Mouse (Mus musculus): ENCODE measurements around the gene Olfr1382. TPM values are rescaled to one million over a fixed set of nuclear protein-coding genes. Genes with fewer than 3 reads are reported as not detected.
"Not testable (repeated sequence)": the region's sequence is repeated elsewhere in the genome, so short reads cannot be mapped to it uniquely, and the experiment has no call there.

The Olfr1382 gene
- not detected in 2 replicates for polyA plus RNA-seq (2014; fragmentation: Nextera tagmentation; extraction: Ambion mirVana)

DNA sequence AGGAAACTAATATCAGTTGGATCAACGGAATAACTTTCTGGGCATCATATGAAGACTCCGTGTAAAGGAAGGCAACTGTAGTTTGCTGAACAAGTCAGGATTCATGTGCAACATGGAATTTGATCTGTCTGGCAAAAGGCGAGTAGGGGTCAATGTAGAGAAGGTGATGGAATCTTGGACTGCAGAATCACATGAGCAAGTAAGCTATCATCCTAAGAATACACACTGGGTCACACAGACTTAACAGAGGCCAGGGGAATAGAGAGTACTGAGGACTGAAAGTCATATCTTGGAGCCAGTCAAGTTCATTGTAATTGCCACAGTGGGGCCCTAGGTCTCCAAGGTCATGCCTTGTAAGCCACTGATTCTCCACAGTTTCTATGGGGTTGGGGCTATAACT is at the start of gene Olfr1382:
Gene Olfr1382, plus strand, starts transcription at position 301 of the 400 bp plus-strand sequence.
- H3K9ac ChIP-seq (ENCODE audit: low read length), result no peak within 1 kb of the TSS
- no peak within 1 kb of the TSS for H3K27ac ChIP-seq (replicated peaks in 1 of 2; ENCODE audit: control insufficient read depth in 1 of 2, insufficient read depth in 1 of 2, low read depth in 2 of 2, low read length in 2 of 2)
- no peaks in the 10 kb centered on the region for H3K27me3 ChIP-seq (ENCODE audit: control insufficient read depth, insufficient read depth, low read length)
- no peak within 1 kb of the TSS for H3K4me2 ChIP-seq (ENCODE audit: low read length)
- H3K36me3 ChIP-seq (ENCODE audit: control insufficient read depth, insufficient read depth, low read length), result no peaks in the 10 kb centered on the region
- H3K4me1 ChIP-seq (ENCODE audit: control insufficient read depth in 2 of 2, insufficient read depth in 2 of 2, low read length in 2 of 2), result no peaks in the 10 kb centered on the region
- H3K4me3 ChIP-seq (ENCODE audit: control insufficient read depth in 1 of 2, insufficient read depth in 1 of 2, low read depth in 1 of 2, low read length in 2 of 2), result no peak within 1 kb of the TSS
- 74% methylated on average over 3 of the region's 3 CpGs for WGBS
- ATAC-seq (ENCODE audit: insufficient number of reproducible peaks, insufficient read depth, low FRiP score, low read depth), result no peak
- no peaks in the 10 kb centered on the region for H3K9me3 ChIP-seq (ENCODE audit: control insufficient read depth, low read length)

- Histone ChIP-seq H3K4me2 (ENCODE audit: low read length) (no peak overlapping the region), H3K4me3 (ENCODE audit: control insufficient read depth in 1 of 2, insufficient read depth in 1 of 2, low read depth in 1 of 2, low read length in 2 of 2) (no peak overlapping the region), H3K9ac (ENCODE audit: low read length) (no peak overlapping the region), H3K4me1 (ENCODE audit: control insufficient read depth in 2 of 2, insufficient read depth in 2 of 2, low read length in 2 of 2) (no peaks in the 10 kb centered on the region), H3K9me3 (ENCODE audit: control insufficient read depth, low read length) (no peaks in the 10 kb centered on the region), H3K36me3 (ENCODE audit: control insufficient read depth, insufficient read depth, low read length) (no peaks in the 10 kb centered on the region), H3K27ac (replicated peaks in 1 of 2; ENCODE audit: control insufficient read depth in 1 of 2, insufficient read depth in 1 of 2, low read depth in 2 of 2, low read length in 2 of 2) (no peak overlapping the region), H3K27me3 (ENCODE audit: control insufficient read depth, insufficient read depth, low read length) (no peaks in the 10 kb centered on the region)
- 46% methylated on average over 4 of the region's 4 CpGs for WGBS
- ATAC-seq (ENCODE audit: insufficient number of reproducible peaks, insufficient read depth, low FRiP score, low read depth), result no peak
These were observed 42.1 kb upstream of the Olfr1382 start for GRCm38 (mm10) chr11:49485973-49486372.

DNA sequence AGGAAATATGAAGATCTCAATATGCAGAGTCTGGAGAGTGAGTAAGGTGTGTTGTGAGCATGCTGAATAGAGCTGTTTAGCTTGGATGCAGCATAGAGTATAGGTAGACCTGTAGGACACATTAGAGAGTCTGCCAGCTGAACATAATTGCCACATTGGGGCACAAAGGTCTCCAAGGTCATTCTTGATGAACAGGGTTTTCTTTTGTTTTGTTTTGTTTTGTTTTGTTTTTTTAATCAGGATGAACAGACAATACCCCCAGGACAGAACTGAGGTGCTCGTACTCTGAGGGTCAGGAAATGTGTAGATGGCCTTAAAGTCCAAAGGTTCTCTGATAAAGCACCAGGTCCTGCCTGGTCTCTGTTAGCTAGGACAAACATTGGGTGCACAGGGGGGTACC is 39.3 kb upstream of the Olfr1382 start, which contains the start of gene Olfr1385:
Gene Olfr1385, plus strand, starts transcription at position 301 of the 400 bp plus-strand sequence.
- not testable (repeated sequence) for ATAC-seq (ENCODE audit: insufficient number of reproducible peaks, insufficient read depth, low FRiP score, low read depth); H3K36me3 ChIP-seq (ENCODE audit: control insufficient read depth, insufficient read depth, low read length); H3K9ac ChIP-seq (ENCODE audit: low read length); H3K4me2 ChIP-seq (ENCODE audit: low read length); H3K9me3 ChIP-seq (ENCODE audit: control insufficient read depth, low read length); H3K27me3 ChIP-seq (ENCODE audit: control insufficient read depth, insufficient read depth, low read length); H3K4me1 ChIP-seq (ENCODE audit: control insufficient read depth in 2 of 2, insufficient read depth in 2 of 2, low read length in 2 of 2); H3K27ac ChIP-seq (replicated peaks in 1 of 2; ENCODE audit: control insufficient read depth in 1 of 2, insufficient read depth in 1 of 2, low read depth in 2 of 2, low read length in 2 of 2); H3K4me3 ChIP-seq (ENCODE audit: control insufficient read depth in 1 of 2, insufficient read depth in 1 of 2, low read depth in 1 of 2, low read length in 2 of 2)
- WGBS, result 61% methylated on average over 1 of the region's 1 CpGs

DNA sequence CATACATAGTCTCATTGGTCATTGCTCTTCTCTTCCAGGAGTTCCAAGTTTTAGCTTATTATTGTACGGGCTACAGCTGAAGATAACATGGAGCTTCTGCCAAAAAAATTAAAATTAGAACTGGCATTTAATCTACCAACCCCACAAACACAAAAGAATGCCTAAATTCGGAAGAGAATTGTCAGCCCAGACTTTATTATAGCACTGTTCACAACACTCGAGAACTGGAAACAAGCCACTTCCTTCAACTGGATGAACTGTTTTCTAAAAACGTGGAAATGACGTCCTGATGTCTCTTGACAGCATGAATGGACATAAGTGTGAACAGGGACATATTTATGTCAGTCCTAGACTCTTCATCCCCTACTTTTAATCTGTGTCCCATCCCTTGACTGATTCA is 10.0 kb upstream of the Olfr1382 start:
- Histone ChIP-seq H3K9ac (ENCODE audit: low read length) (no peak overlapping the region), H3K9me3 (ENCODE audit: control insufficient read depth, low read length) (no peaks in the 10 kb centered on the region), H3K27me3 (ENCODE audit: control insufficient read depth, insufficient read depth, low read length) (no peaks in the 10 kb centered on the region), H3K36me3 (ENCODE audit: control insufficient read depth, insufficient read depth, low read length) (no peaks in the 10 kb centered on the region), H3K4me3 (ENCODE audit: control insufficient read depth in 1 of 2, insufficient read depth in 1 of 2, low read depth in 1 of 2, low read length in 2 of 2) (no peak overlapping the region), H3K27ac (replicated peaks in 1 of 2; ENCODE audit: control insufficient read depth in 1 of 2, insufficient read depth in 1 of 2, low read depth in 2 of 2, low read length in 2 of 2) (no peak overlapping the region), H3K4me2 (ENCODE audit: low read length) (no peak overlapping the region), H3K4me1 (ENCODE audit: control insufficient read depth in 2 of 2, insufficient read depth in 2 of 2, low read length in 2 of 2) (no peaks in the 10 kb centered on the region)
- WGBS, result 58% methylated on average over 5 of the region's 5 CpGs
- no peak for ATAC-seq (ENCODE audit: insufficient number of reproducible peaks, insufficient read depth, low FRiP score, low read depth)

DNA sequence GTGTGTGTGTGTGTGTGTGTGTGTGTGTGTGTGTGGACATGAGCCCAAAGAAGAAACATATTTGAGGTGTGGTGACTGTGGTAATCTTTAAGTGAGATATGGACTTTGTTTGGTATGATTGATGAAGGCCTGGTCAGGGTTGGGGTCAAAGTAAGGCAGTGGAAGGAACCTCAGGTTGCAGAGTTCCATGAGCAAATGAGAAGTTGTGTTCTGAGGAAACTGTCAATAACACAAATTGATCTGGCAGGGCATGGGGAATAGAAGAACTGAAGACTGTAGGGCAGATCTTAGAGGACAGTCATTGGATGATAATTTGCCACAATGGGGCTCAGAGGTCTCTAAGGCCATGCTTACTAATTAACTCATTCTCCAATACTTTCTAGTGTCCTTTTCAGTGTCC is 8.7 kb upstream of the Olfr1382 start, which contains the start of gene Olfr1383:
Gene Olfr1383, plus strand, starts transcription at position 301 of the 400 bp plus-strand sequence.
- H3K9ac ChIP-seq (ENCODE audit: low read length), result no peak within 1 kb of the TSS

GRCm38 (mm10) chr11:49532761-49533160 is 4.7 kb downstream of the Olfr1382 start:
- ATAC-seq (ENCODE audit: insufficient number of reproducible peaks, insufficient read depth, low FRiP score, low read depth), result no peak
- Histone ChIP-seq H3K27ac (replicated peaks in 1 of 2; ENCODE audit: control insufficient read depth in 1 of 2, insufficient read depth in 1 of 2, low read depth in 2 of 2, low read length in 2 of 2) (no peak overlapping the region), H3K36me3 (ENCODE audit: control insufficient read depth, insufficient read depth, low read length) (no peaks in the 10 kb centered on the region), H3K9ac (ENCODE audit: low read length) (no peak overlapping the region), H3K4me1 (ENCODE audit: control insufficient read depth in 2 of 2, insufficient read depth in 2 of 2, low read length in 2 of 2) (no peaks in the 10 kb centered on the region), H3K4me2 (ENCODE audit: low read length) (no peak overlapping the region), H3K9me3 (ENCODE audit: control insufficient read depth, low read length) (no peaks in the 10 kb centered on the region), H3K27me3 (ENCODE audit: control insufficient read depth, insufficient read depth, low read length) (no peaks in the 10 kb centered on the region), H3K4me3 (ENCODE audit: control insufficient read depth in 1 of 2, insufficient read depth in 1 of 2, low read depth in 1 of 2, low read length in 2 of 2) (no peak overlapping the region)

More for the DNA sequence above, 8.7 kb upstream of the Olfr1382 start, which contains the start of gene Olfr1383:
- Histone ChIP-seq H3K4me1 (ENCODE audit: control insufficient read depth in 2 of 2, insufficient read depth in 2 of 2, low read length in 2 of 2) (no peaks in the 10 kb centered on the region), H3K27ac (replicated peaks in 1 of 2; ENCODE audit: control insufficient read depth in 1 of 2, insufficient read depth in 1 of 2, low read depth in 2 of 2, low read length in 2 of 2) (no peak within 1 kb of the TSS), H3K9me3 (ENCODE audit: control insufficient read depth, low read length) (no peaks in the 10 kb centered on the region), H3K4me3 (ENCODE audit: control insufficient read depth in 1 of 2, insufficient read depth in 1 of 2, low read depth in 1 of 2, low read length in 2 of 2) (no peak within 1 kb of the TSS), H3K27me3 (ENCODE audit: control insufficient read depth, insufficient read depth, low read length) (no peaks in the 10 kb centered on the region), H3K4me2 (ENCODE audit: low read length) (no peak within 1 kb of the TSS), H3K36me3 (ENCODE audit: control insufficient read depth, insufficient read depth, low read length) (no peaks in the 10 kb centered on the region)
- ATAC-seq (ENCODE audit: insufficient number of reproducible peaks, insufficient read depth, low FRiP score, low read depth), result no peak

DNA sequence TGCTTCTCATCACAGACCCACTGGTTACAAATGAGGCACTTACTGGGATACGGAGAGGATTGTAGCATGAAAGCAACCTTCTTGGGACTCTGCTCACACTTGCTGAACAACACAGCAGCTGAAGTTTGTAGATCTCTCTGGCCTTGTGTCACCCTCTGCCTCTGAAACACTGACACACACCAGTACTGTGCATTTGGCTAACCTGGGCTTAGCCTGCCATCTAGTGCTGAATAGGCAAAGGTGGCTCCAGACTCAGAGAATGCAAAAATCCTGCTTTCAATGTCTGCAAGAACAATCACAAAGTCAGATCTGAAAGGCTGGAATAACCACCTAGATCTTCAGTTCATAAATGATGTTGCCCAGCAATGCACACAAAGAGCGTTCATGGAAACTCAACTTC is 8.6 kb downstream of the Olfr1382 start:
- H3K9me3 ChIP-seq (ENCODE audit: control insufficient read depth, low read length); H3K4me1 ChIP-seq (ENCODE audit: control insufficient read depth in 2 of 2, insufficient read depth in 2 of 2, low read length in 2 of 2); H3K27me3 ChIP-seq (ENCODE audit: control insufficient read depth, insufficient read depth, low read length); H3K36me3 ChIP-seq (ENCODE audit: control insufficient read depth, insufficient read depth, low read length); H3K4me3 ChIP-seq (ENCODE audit: control insufficient read depth in 1 of 2, insufficient read depth in 1 of 2, low read depth in 1 of 2, low read length in 2 of 2); H3K9ac ChIP-seq (ENCODE audit: low read length); H3K4me2 ChIP-seq (ENCODE audit: low read length); H3K27ac ChIP-seq (replicated peaks in 1 of 2; ENCODE audit: control insufficient read depth in 1 of 2, insufficient read depth in 1 of 2, low read depth in 2 of 2, low read length in 2 of 2); ATAC-seq (ENCODE audit: insufficient number of reproducible peaks, insufficient read depth, low FRiP score, low read depth): not testable (repeated sequence)
- 64% methylated on average over 2 of the region's 2 CpGs for WGBS

GRCm38 (mm10) chr11:49543149-49543548 is 15.1 kb downstream of the Olfr1382 start, which contains the start of gene Olfr1381:
TSS of gene Olfr1381 (plus strand) at chr11:49543449.
- 75% methylated on average over 3 of the region's 3 CpGs for WGBS
- not testable (repeated sequence) for H3K9me3 ChIP-seq (ENCODE audit: control insufficient read depth, low read length); H3K36me3 ChIP-seq (ENCODE audit: control insufficient read depth, insufficient read depth, low read length)

More at GRCm38 (mm10) chr11:49543149-49543548, 15.1 kb downstream of the Olfr1382 start, which contains the start of gene Olfr1381:
- H3K9ac ChIP-seq (ENCODE audit: low read length); ATAC-seq (ENCODE audit: insufficient number of reproducible peaks, insufficient read depth, low FRiP score, low read depth); H3K4me1 ChIP-seq (ENCODE audit: control insufficient read depth in 2 of 2, insufficient read depth in 2 of 2, low read length in 2 of 2); H3K27me3 ChIP-seq (ENCODE audit: control insufficient read depth, insufficient read depth, low read length); H3K4me3 ChIP-seq (ENCODE audit: control insufficient read depth in 1 of 2, insufficient read depth in 1 of 2, low read depth in 1 of 2, low read length in 2 of 2); H3K27ac ChIP-seq (replicated peaks in 1 of 2; ENCODE audit: control insufficient read depth in 1 of 2, insufficient read depth in 1 of 2, low read depth in 2 of 2, low read length in 2 of 2); H3K4me2 ChIP-seq (ENCODE audit: low read length): not testable (repeated sequence)
